Mouse (Mus musculus): Measurements from ENCODE around the gene Espn. TPM values are rescaled to one million over a fixed set of nuclear protein-coding genes. Genes with fewer than 3 reads are reported as not detected.

Espn gene
- total RNA-seq, 1 experiment = 5.6 TPM

DNA sequence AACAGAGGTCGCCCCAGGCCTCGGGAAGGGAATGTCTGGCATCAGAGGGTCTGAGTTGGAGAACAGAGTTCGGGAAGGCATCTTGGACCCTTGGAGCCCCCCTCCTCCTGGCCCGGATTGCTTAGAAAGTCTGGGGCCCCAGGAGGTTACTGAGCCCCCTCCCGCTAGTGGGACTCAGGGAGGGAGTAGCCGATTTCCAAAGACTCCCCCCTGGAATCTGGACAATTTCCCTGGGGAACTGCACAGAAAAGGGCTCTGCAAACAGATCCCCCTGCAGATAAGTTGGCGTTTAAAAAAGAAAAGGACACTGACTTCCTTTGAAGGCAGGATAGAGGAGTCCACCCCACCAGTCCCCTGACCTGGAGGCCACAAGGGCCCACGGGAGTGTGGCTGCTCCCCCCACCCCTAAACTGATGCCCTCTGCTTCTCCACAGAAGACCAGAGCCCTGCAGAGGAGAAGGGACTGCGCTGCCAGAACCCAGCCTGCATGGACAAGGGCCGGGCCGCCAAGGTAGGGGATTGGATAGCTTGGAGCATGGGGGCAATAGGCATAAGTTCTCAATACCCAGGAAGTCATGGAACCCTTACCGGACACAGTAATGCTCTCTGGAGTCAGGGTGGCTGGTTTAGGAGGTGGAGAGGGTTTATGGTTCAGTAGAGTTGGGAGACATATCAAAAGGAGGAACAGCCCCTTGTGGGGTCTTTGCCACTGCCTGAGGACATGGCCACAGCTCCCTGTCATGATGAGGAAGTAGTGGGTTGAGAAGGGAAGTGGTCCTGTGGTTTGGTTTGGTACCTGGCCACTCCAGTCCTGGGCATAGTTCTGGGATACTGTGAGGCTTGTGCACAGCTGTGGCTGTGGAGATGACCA, 64.7 kb downstream of the Espn start:
- Histone ChIP-seq H3K27ac (ENCODE audit: insufficient read depth, low read depth, low read length, poor library complexity, severe bottlenecking) (no peak overlapping the region), H3K4me3 (ENCODE audit: insufficient read depth in 1 of 2, low read depth in 1 of 2, low read length in 2 of 2, poor library complexity in 1 of 2, severe bottlenecking in 1 of 2) (peak overlapping the region; percentile 80 to 86), H3K9ac (ENCODE audit: insufficient read depth, low read depth, low read length, poor library complexity, severe bottlenecking) (peak overlapping the region; percentile 84), H3K9me3 (ENCODE audit: control insufficient read depth, insufficient read depth, low read depth, low read length) (no peaks in the 10 kb centered on the region), H3K4me1 (ENCODE audit: control insufficient read depth in 2 of 2, insufficient read depth in 2 of 2, low read length in 2 of 2, poor library complexity in 1 of 2) (peaks cover 3 to 37% of the 10 kb centered on the region in 2 experiments), H3K36me3 (ENCODE audit: control insufficient read depth, insufficient read depth, low read length, poor library complexity, severe bottlenecking) (0 out of 2 replicates have a peak, but pooled peaks cover 3% of the 10 kb centered on the region)
- in situ Hi-C loops (cut with MboI; ENCODE audit: low sequenced_read_pairs in 2 of 2, unreplicated experiment in 2 of 2) = no loop called here
- DNase-seq (ENCODE audit: low read depth, low spot score) = no peak
- TF ChIP-seq ZC3H11A (IDR thresholded peaks at IDR 0.05; ENCODE audit: borderline replicate concordance, low read depth, low read length) (no peak), HCFC1 (IDR thresholded peaks at IDR 0.05; ENCODE audit: borderline replicate concordance, insufficient read depth, low read length) (no peak), CHD2 (IDR thresholded peaks at IDR 0.05; ENCODE audit: low read depth, low read length) (no peak), ZNF384 (IDR thresholded peaks at IDR 0.05; ENCODE audit: low read depth, low read length) (no peak), MAFK (IDR thresholded peaks at IDR 0.05; ENCODE audit: insufficient read depth, low read depth, low read length) (no peak)

DNA sequence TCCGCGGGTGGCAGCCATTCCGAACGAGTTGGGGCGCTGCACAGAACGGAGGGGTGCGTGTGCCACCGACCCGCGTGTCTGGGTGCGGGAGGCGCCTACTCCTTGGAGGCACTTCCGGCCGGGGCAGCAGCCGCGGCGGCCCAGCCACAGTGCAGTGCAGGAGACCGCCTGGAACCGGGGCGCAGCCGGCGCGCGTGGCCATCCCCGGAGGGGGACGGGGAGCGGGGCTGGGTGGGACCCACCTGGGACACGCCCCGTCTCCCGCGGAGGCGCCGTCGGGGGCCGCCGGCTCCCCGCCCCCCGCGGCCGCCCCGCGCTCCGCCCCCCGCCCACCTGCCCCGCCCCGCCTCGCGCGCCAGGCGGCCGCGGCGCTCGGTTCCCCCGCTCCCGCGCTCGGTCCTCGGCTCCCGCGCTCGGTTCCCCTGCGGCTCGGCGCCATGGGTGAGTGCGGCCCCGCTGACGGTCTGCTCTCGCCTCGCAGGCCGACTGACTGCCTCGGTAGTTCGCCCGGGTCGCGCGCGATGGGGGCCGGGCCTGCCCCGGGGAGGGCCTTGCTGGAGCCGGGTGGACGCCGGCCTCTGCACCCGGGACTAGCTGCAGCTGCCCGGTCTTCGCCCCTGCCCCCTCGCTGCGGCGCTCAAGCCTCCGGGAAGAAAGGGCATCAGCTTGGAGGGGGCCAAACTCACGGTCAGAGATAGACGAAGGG, 65.5 kb downstream of the Espn start:
- H3K9ac ChIP-seq (ENCODE audit: insufficient read depth, low read depth, low read length, poor library complexity, severe bottlenecking) = peak overlapping the region; percentile 84
- H3K27ac ChIP-seq (ENCODE audit: insufficient read depth, low read depth, low read length, poor library complexity, severe bottlenecking) = peak overlapping the region; percentile 48
- H3K36me3 ChIP-seq (ENCODE audit: control insufficient read depth, insufficient read depth, low read length, poor library complexity, severe bottlenecking) = 0 out of 2 replicates have a peak, but pooled peaks cover 3% of the 10 kb centered on the region
- DNase-seq (ENCODE audit: low read depth, low spot score) = no peak
- no peaks in the 10 kb centered on the region for H3K9me3 ChIP-seq (ENCODE audit: control insufficient read depth, insufficient read depth, low read depth, low read length)
- TF ChIP-seq ZNF384 (IDR thresholded peaks at IDR 0.05; ENCODE audit: low read depth, low read length) = no peak
- TF ChIP-seq CHD2 (IDR thresholded peaks at IDR 0.05; ENCODE audit: low read depth, low read length) = no peak
- TF ChIP-seq HCFC1 (IDR thresholded peaks at IDR 0.05; ENCODE audit: borderline replicate concordance, insufficient read depth, low read length) = no peak
- TF ChIP-seq MAFK (IDR thresholded peaks at IDR 0.05; ENCODE audit: insufficient read depth, low read depth, low read length) = no peak
- no peak for TF ChIP-seq ZC3H11A (IDR thresholded peaks at IDR 0.05; ENCODE audit: borderline replicate concordance, low read depth, low read length)
- peaks cover 3 to 34% of the 10 kb centered on the region in 2 experiments for H3K4me1 ChIP-seq (ENCODE audit: control insufficient read depth in 2 of 2, insufficient read depth in 2 of 2, low read length in 2 of 2, poor library complexity in 1 of 2)
- peak overlapping the region; percentile 85 to 86 for H3K4me3 ChIP-seq (ENCODE audit: insufficient read depth in 1 of 2, low read depth in 1 of 2, low read length in 2 of 2, poor library complexity in 1 of 2, severe bottlenecking in 1 of 2)
- in situ Hi-C loops (cut with MboI; ENCODE audit: low sequenced_read_pairs in 2 of 2, unreplicated experiment in 2 of 2) = no loop called here

DNA sequence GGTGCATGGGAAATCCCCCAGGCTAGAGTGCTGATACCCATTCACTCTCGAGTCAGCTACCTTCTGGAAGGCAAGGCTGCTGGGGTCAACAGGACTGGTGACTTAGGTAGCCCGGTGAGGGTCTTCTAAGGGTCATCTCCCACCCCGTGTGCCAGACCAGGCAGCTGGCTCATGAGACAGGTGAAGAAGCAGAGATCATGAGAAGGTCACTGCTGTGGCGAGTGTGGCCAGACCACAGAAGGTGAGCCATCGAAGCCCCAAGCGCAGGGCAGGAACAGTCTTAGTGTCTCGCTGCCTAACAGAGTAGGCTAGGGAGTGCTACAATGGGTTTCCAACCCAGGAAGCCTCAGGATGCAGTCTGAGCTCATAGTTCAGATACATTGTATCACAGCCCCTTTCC, 67.6 kb downstream of the Espn start:
- TF ChIP-seq ZC3H11A (IDR thresholded peaks at IDR 0.05; ENCODE audit: borderline replicate concordance, low read depth, low read length) = no peak
- TF ChIP-seq CHD2 (IDR thresholded peaks at IDR 0.05; ENCODE audit: low read depth, low read length) = no peak
- TF ChIP-seq MAFK (IDR thresholded peaks at IDR 0.05; ENCODE audit: insufficient read depth, low read depth, low read length) = no peak
- TF ChIP-seq HCFC1 (IDR thresholded peaks at IDR 0.05; ENCODE audit: borderline replicate concordance, insufficient read depth, low read length) = no peak
- no peak for TF ChIP-seq ZNF384 (IDR thresholded peaks at IDR 0.05; ENCODE audit: low read depth, low read length)
- Histone ChIP-seq H3K27ac (ENCODE audit: insufficient read depth, low read depth, low read length, poor library complexity, severe bottlenecking) (no peak overlapping the region), H3K36me3 (ENCODE audit: control insufficient read depth, insufficient read depth, low read length, poor library complexity, severe bottlenecking) (0 out of 2 replicates have a peak, but pooled peaks cover 3% of the 10 kb centered on the region), H3K4me3 (ENCODE audit: insufficient read depth in 1 of 2, low read depth in 1 of 2, low read length in 2 of 2, poor library complexity in 1 of 2, severe bottlenecking in 1 of 2) (no peak overlapping the region), H3K9me3 (ENCODE audit: control insufficient read depth, insufficient read depth, low read depth, low read length) (no peaks in the 10 kb centered on the region), H3K9ac (ENCODE audit: insufficient read depth, low read depth, low read length, poor library complexity, severe bottlenecking) (no peak overlapping the region), H3K4me1 (ENCODE audit: control insufficient read depth in 2 of 2, insufficient read depth in 2 of 2, low read length in 2 of 2, poor library complexity in 1 of 2) (peaks cover 3 to 31% of the 10 kb centered on the region in 2 experiments)
- in situ Hi-C loops (cut with MboI; ENCODE audit: low sequenced_read_pairs in 2 of 2, unreplicated experiment in 2 of 2) = no loop called here
- no peak for DNase-seq (ENCODE audit: low read depth, low spot score)

DNA sequence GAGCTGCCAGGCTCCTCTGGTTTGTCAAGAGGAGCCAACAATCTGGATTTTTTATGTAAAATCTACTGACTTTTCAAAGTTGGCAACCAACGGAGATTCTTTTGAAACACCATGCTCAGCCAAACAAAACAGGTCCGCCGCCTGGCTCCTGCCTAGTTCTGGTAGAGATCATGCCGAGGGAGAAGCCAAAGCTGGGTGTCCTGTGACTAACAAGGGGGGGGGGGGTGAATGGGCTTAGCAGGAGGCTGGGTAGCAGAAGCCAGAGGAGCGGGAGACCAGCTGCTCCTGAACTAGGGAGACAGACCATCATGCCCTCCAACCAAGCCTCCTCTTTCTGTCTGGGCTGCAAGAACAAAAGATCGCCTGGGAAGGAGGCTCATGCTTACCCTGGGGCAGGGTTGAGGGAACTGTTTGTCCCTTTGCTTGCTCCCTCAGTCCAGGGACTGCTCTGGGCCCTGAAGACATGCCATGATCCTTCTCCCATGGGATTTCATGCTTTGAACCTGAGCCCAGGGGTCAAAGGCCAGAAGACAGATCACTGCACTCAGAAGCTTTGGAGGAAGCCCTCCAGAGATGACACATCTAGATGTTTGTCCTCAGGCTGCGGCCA, 68.5 kb downstream of the Espn start:
- Histone ChIP-seq H3K27ac (ENCODE audit: insufficient read depth, low read depth, low read length, poor library complexity, severe bottlenecking) (no peak overlapping the region), H3K4me1 (ENCODE audit: control insufficient read depth in 2 of 2, insufficient read depth in 2 of 2, low read length in 2 of 2, poor library complexity in 1 of 2) (peaks cover 3 to 28% of the 10 kb centered on the region in 2 experiments), H3K36me3 (ENCODE audit: control insufficient read depth, insufficient read depth, low read length, poor library complexity, severe bottlenecking) (0 out of 2 replicates have a peak, but pooled peaks cover 3% of the 10 kb centered on the region), H3K9ac (ENCODE audit: insufficient read depth, low read depth, low read length, poor library complexity, severe bottlenecking) (no peak overlapping the region), H3K4me3 (ENCODE audit: insufficient read depth in 1 of 2, low read depth in 1 of 2, low read length in 2 of 2, poor library complexity in 1 of 2, severe bottlenecking in 1 of 2) (no peak overlapping the region), H3K9me3 (ENCODE audit: control insufficient read depth, insufficient read depth, low read depth, low read length) (no peaks in the 10 kb centered on the region)
- TF ChIP-seq ZC3H11A (IDR thresholded peaks at IDR 0.05; ENCODE audit: borderline replicate concordance, low read depth, low read length) (no peak), HCFC1 (IDR thresholded peaks at IDR 0.05; ENCODE audit: borderline replicate concordance, insufficient read depth, low read length) (no peak), MAFK (IDR thresholded peaks at IDR 0.05; ENCODE audit: insufficient read depth, low read depth, low read length) (no peak), CHD2 (IDR thresholded peaks at IDR 0.05; ENCODE audit: low read depth, low read length) (no peak), ZNF384 (IDR thresholded peaks at IDR 0.05; ENCODE audit: low read depth, low read length) (no peak)
- no peak for DNase-seq (ENCODE audit: low read depth, low spot score)
- in situ Hi-C loops (cut with MboI; ENCODE audit: low sequenced_read_pairs in 2 of 2, unreplicated experiment in 2 of 2) = no loop called here
